Mouse (Mus musculus) forebrain, embryonic 11.5 days (tissue): ENCODE measurements at regions not wholly inside any gene's neighbourhood (a gene's known extent, or its start where the extent isn't known, plus 50 kb on each side); places are given as distances from the start of the nearest gene placed in this dataset.
A peak's percentile ranks its signal among the peaks of the same experiment; 100 is the strongest.

Source experiments
- ATAC-seq: fragments of 200-750 bp; cut with Nextera tagmentation; replicated peaks from 2 replicates; pipeline ENCODE4 v1.8.0; 2017; ENCODE audit warnings: moderate TSS enrichment; ENCODE audit not compliant: low FRiP score
- DNase-seq: peaks from one replicate; pipeline ENCODE4 v3.0.0-alpha.2; 2017; ENCODE audit warnings: low spot score
- H3K27ac ChIP-seq: fragments of 300-500 bp; sonication (generic); 2 replicates; pipeline ENCODE4 v1.5.1; 2014; ENCODE audit warnings: low read depth, low read length
- H3K27me3 ChIP-seq: fragments of 300-500 bp; sonication (generic); 2 replicates; pipeline ENCODE4 v1.6.1; 2014; ENCODE audit warnings: mild to moderate bottlenecking, low read length, mixed read lengths; ENCODE audit not compliant: control insufficient read depth, insufficient read depth
- H3K36me3 ChIP-seq: fragments of 300-500 bp; sonication (generic); 2 replicates; pipeline ENCODE4 v1.6.1; 2014; ENCODE audit warnings: mild to moderate bottlenecking, low read length, moderate library complexity, mixed read lengths; ENCODE audit not compliant: control insufficient read depth, insufficient read depth
- H3K4me1 ChIP-seq: fragments of 300-500 bp; sonication (generic); replicated peaks from 2 replicates; pipeline ENCODE4 v1.6.1; 2014; ENCODE audit warnings: low read length, mixed read lengths; ENCODE audit not compliant: control insufficient read depth, insufficient read depth
- H3K4me2 ChIP-seq: fragments of 300-500 bp; sonication (generic); 2 replicates; pipeline ENCODE4 v1.6.1; 2014; ENCODE audit warnings: low read depth, mild to moderate bottlenecking, low read length, moderate library complexity, mixed read lengths; ENCODE audit not compliant: severe bottlenecking
- H3K4me3 ChIP-seq: fragments of 300-500 bp; sonication (generic); 2 replicates; pipeline ENCODE4 v1.5.1; 2014; ENCODE audit warnings: low read depth, low read length
- H3K9ac ChIP-seq: fragments of 300-500 bp; sonication (generic); 2 replicates; pipeline ENCODE4 v1.6.1; 2014; ENCODE audit warnings: low read length
- H3K9me3 ChIP-seq: fragments of 300-500 bp; sonication (generic); 2 replicates; pipeline ENCODE4 v1.6.1; 2016; ENCODE audit warnings: low read length, mixed read lengths; ENCODE audit not compliant: control insufficient read depth
- WGBS: fragments of 180-500 bp; shearing (Covaris S2); extraction: QIAGEN DNeasy Blood & Tissue Kit; methylation state at CpG from one replicate; pipeline ENCODE4 v1.1.7; 2014; 5-methylcytosine and 5-hydroxymethylcytosine counted together

DNA sequence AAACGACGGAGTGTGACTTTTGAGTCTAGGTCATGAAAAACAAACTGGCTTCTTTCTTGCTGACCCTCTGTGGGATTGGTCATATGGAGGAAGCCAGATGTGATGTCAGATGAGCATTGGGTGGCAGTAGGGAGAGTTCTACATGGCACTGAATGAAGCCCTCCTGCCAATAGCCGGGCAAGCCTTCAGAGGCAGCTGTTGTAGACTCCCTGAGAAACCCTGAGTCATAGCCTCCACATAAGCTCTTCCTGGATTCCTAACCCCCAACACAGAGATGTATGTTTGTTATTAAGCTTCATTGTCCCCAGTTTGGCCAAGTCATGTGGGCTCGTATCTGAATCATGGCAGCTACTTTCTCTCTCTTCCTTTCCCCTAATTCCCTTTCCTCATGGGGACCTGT, 532.4 kb upstream of the Klf4 start:
- H3K27me3 ChIP-seq, result no peaks in the 10 kb centered on the region
- no peak overlapping the region for H3K9ac ChIP-seq
- ATAC-seq, result no peak
- no peaks in the 10 kb centered on the region for H3K4me1 ChIP-seq
- 93% methylated on average over 4 of the region's 4 CpGs for WGBS
- H3K4me3 ChIP-seq, result no peak overlapping the region
- no peaks in the 10 kb centered on the region for H3K9me3 ChIP-seq
- H3K36me3 ChIP-seq, result no peaks in the 10 kb centered on the region
- DNase-seq, result no peak
- H3K4me2 ChIP-seq, result no peak overlapping the region
- no peak overlapping the region for H3K27ac ChIP-seq

DNA sequence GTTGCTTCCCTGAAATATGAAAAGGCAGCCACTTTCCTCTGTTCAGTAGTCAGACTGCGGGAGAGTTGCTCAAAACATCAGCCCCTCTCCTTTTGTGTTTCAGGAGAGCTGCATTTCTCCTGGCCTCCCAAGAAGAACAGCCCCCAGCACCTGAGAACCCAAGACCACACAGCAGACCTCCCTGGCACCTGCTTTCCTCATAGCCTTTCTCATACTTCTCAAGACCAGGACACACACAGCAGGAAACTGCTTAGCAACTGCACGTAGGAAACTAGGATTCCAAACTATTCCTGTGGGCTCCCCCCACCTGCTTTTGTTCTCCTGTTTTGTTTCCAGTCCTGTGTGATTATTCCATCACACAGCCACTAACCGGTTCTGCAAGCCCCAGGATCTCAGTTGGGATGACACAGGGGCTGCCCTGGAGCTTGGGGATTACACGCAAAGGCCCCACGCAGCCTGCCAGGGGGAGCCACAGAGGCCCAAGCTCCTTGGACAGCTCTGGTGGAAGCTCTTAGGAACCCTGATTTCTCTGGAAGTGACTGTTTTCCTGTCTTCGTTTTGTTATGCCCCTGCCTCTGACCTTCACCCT, 519.6 kb upstream of the Klf4 start:
- H3K9ac ChIP-seq, result no peak overlapping the region
- no peak overlapping the region for H3K4me3 ChIP-seq
- H3K4me2 ChIP-seq, result no peak overlapping the region
- ATAC-seq (no peak), DNase-seq (peak; percentile 52)
- H3K36me3 ChIP-seq, result no peaks in the 10 kb centered on the region
- no peaks in the 10 kb centered on the region for H3K9me3 ChIP-seq
- 0 out of 2 replicates have a peak, but pooled peaks cover 3% of the 10 kb centered on the region for H3K4me1 ChIP-seq
- H3K27me3 ChIP-seq, result no peaks in the 10 kb centered on the region
- WGBS, result 19% methylated on average over 6 of the region's 6 CpGs
- no peak overlapping the region for H3K27ac ChIP-seq

DNA sequence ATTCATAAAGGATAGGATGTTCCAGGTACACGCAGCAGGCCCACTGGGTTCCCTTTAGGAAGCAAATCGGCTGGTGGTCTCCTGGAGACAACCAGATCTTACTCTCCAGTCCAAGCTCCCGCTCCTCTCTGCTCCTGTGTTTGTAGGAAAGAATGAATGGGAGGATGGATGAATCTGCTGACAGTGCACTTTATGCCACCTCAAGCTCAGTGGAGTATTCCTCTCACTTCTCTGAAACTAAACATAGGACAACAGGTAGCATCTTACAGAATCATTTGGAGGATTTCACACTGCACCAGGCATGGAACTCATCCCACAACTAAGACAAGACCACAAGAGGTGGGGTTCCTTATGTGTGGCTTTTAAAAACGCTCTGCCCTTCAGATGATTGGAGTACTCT, 507.1 kb upstream of the Klf4 start:
- Histone ChIP-seq H3K4me1 (no peaks in the 10 kb centered on the region), H3K27me3 (no peaks in the 10 kb centered on the region), H3K4me3 (no peak overlapping the region), H3K4me2 (no peak overlapping the region), H3K27ac (no peak overlapping the region), H3K36me3 (no peaks in the 10 kb centered on the region), H3K9ac (no peak overlapping the region), H3K9me3 (no peaks in the 10 kb centered on the region)
- WGBS, result 86% methylated on average over 4 of the region's 4 CpGs
- DNase-seq (no peak), ATAC-seq (no peak)

DNA sequence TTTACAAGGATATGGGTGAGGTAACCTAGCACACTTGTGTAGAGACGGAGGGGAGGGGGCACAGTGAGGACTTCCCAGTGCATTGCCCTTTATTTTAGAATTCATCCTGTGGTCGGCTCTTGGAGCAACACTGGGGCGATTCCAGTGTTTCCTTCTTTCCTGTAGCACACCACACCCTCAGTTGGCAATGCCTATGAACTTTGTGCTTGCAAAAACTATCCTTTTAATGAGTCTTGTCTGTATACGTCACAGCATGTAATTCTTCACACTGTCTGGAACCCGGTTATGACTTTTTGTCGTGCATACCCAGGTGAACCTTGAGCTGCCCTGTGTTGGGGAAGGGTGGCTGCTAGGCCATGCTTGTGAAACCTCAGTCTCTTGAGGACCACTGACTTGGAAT, 504.1 kb upstream of the Klf4 start:
- Histone ChIP-seq H3K4me1 (no peaks in the 10 kb centered on the region), H3K9ac (no peak overlapping the region), H3K9me3 (no peaks in the 10 kb centered on the region), H3K27ac (no peak overlapping the region), H3K4me2 (no peak overlapping the region), H3K36me3 (no peaks in the 10 kb centered on the region), H3K27me3 (no peaks in the 10 kb centered on the region), H3K4me3 (no peak overlapping the region)
- ATAC-seq (no peak), DNase-seq (no peak)
- WGBS, result 88% methylated on average over 6 of the region's 6 CpGs

DNA sequence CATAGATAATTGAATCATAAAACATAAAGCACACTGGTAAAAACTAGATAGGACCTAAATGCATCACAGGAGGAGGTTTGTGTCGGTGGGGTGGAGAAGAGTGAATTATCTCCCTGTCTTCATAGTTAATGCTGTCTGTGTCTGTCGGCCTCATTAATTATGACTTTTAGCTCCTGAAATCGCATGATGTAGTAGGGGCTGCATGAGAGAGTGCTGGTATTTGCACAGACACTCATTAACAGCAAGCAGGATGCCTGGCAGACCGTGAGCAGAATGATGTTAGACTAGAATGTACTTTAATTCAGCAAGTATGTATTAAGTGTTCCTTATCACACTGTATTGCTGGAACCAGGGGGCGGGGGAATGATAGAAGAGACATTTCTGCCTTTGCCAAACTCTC, 503.3 kb upstream of the Klf4 start:
- no peak for DNase-seq
- no peaks in the 10 kb centered on the region for H3K27me3 ChIP-seq
- H3K27ac ChIP-seq, result no peak overlapping the region
- no peaks in the 10 kb centered on the region for H3K36me3 ChIP-seq
- H3K4me1 ChIP-seq, result no peaks in the 10 kb centered on the region
- H3K4me3 ChIP-seq, result no peak overlapping the region
- H3K9ac ChIP-seq, result no peak overlapping the region
- 81% methylated on average over 5 of the region's 5 CpGs for WGBS
- no peaks in the 10 kb centered on the region for H3K9me3 ChIP-seq
- no peak overlapping the region for H3K4me2 ChIP-seq
- ATAC-seq, result no peak

DNA sequence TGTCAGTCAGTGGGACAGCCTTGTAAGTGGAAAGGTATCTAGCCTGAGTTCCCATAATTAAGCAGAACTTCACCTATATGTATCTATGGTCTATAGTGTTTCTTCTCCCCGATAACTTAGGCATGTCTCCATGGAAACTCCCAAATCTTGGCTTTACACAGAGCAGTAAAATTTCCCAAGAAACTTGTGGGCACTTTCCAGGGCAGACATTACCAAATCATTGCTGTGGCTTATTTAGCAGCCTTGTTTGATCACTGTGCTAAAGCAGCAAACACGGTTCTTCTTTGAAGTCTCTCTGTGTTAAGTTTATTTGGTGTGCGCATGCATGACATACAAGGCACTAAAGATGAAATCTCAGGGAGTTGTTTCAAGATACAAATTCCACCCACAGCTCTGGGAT, 496.2 kb upstream of the Klf4 start:
- H3K4me1 ChIP-seq, result no peaks in the 10 kb centered on the region
- no peaks in the 10 kb centered on the region for H3K9me3 ChIP-seq
- no peak overlapping the region for H3K4me3 ChIP-seq
- no peak for ATAC-seq
- no peaks in the 10 kb centered on the region for H3K36me3 ChIP-seq
- H3K27ac ChIP-seq, result no peak overlapping the region
- H3K9ac ChIP-seq, result no peak overlapping the region
- no peak overlapping the region for H3K4me2 ChIP-seq
- no peaks in the 10 kb centered on the region for H3K27me3 ChIP-seq
- DNase-seq, result no peak
- WGBS, result 86% methylated on average over 3 of the region's 3 CpGs

DNA sequence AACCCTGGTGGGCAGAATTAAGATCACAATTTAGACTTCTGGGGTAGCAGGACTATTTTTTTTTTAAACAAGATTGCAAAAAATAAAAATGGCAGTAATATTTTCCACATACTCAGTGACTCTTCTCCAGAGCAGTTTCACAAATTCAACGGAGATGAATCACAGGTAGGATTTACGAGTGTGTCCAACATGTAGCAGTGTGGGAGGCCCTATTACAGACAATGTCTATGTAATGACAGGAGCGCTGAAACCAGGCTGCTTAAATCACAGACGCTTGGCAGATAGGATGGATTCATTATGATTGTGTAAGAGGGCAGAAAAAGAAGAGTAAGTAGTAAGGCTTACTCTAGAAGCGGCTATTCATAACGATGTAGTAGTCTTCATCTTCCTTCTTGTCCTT, 495.0 kb upstream of the Klf4 start:
- Histone ChIP-seq H3K4me1 (no peaks in the 10 kb centered on the region), H3K36me3 (no peaks in the 10 kb centered on the region), H3K9ac (no peak overlapping the region), H3K4me2 (no peak overlapping the region), H3K27ac (no peak overlapping the region), H3K4me3 (no peak overlapping the region), H3K9me3 (no peaks in the 10 kb centered on the region), H3K27me3 (no peaks in the 10 kb centered on the region)
- DNase-seq, result no peak
- WGBS, result 93% methylated on average over 6 of the region's 6 CpGs
- ATAC-seq, result no peak

DNA sequence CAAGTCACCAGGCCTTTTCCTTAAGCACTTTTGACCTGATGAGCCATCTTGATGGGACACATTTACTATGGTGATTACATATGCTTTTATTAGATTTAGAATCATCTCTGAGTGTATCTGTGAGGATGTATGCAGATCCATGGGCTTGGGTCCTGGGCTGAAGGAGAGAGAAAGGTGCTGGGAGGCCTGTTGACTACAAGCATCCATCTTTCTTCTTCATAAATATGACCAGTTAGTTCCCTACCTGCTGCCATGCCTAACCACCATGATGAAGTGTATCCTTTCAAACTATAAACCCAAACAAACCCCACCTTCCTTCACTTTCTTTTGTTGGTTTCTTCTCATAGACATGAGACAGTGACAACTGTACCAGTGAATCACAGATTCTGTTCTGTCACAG, 492.2 kb upstream of the Klf4 start:
- H3K4me3 ChIP-seq, result no peak overlapping the region
- H3K9me3 ChIP-seq, result no peaks in the 10 kb centered on the region
- H3K27me3 ChIP-seq, result no peaks in the 10 kb centered on the region
- no peaks in the 10 kb centered on the region for H3K4me1 ChIP-seq
- H3K36me3 ChIP-seq, result no peaks in the 10 kb centered on the region
- ATAC-seq (no peak), DNase-seq (no peak)
- no peak overlapping the region for H3K27ac ChIP-seq
- no peak overlapping the region for H3K4me2 ChIP-seq
- no peak overlapping the region for H3K9ac ChIP-seq

DNA sequence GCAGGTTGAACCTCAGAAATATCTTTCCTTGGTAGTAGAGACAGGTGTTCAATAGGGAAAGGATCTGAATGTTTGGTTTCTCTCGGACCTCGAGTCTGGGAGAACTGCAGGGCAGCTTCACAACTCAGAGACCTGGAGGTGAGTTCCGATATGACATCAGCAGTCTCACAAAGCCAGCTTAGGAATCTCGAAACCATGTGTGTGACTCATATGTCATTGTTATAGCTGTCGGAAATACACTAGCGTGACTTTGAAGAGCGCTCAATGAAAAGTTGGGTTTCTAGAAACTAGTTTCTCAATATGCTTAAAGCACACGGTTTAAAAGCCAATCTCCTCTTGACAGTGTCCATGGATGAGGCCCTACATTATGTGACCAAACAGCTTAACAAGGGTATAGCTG, 485.9 kb upstream of the Klf4 start:
- 94% methylated on average over 8 of the region's 8 CpGs for WGBS
- Histone ChIP-seq H3K4me2 (no peak overlapping the region), H3K4me3 (no peak overlapping the region), H3K9me3 (no peaks in the 10 kb centered on the region), H3K36me3 (no peaks in the 10 kb centered on the region), H3K27me3 (no peaks in the 10 kb centered on the region), H3K9ac (no peak overlapping the region), H3K4me1 (no peaks in the 10 kb centered on the region), H3K27ac (no peak overlapping the region)
- ATAC-seq, result no peak
- DNase-seq, result no peak
